Mouse (Mus musculus) hindbrain, postnatal 0 days (tissue): ENCODE results near the gene Ppm1n. TPM values are rescaled to one million over a fixed set of nuclear protein-coding genes. Genes with fewer than 3 reads are reported as not detected.

ENCODE experiments used
- ATAC-seq: fragments of 200-750 bp; cut with Nextera tagmentation; 2 replicates; pipeline ENCODE4 v1.8.0; 2017; ENCODE audit warnings: mild to moderate bottlenecking, moderate TSS enrichment, moderate library complexity
- DNase-seq: peaks from one replicate; pipeline ENCODE4 v3.0.0-alpha.2; 2015; ENCODE audit warnings: low spot score
- H3K27ac ChIP-seq: fragments of 300-500 bp; sonication (generic); 2 replicates; pipeline ENCODE4 v1.5.1; 2014; ENCODE audit warnings: mild to moderate bottlenecking
- H3K27me3 ChIP-seq: fragments of 300-500 bp; sonication (generic); 2 replicates; pipeline ENCODE4 v1.6.1; 2014; ENCODE audit warnings: low read length, mixed read lengths; ENCODE audit not compliant: insufficient read depth
- H3K36me3 ChIP-seq: fragments of 300-500 bp; sonication (generic); 2 replicates; pipeline ENCODE4 v1.6.1; 2014; ENCODE audit warnings: low read length, mixed read lengths; ENCODE audit not compliant: insufficient read depth
- H3K4me1 ChIP-seq: fragments of 300-500 bp; sonication (generic); 2 replicates; pipeline ENCODE4 v1.6.1; 2014; ENCODE audit warnings: antibody characterized with exemption, low read length, mixed read lengths; ENCODE audit not compliant: insufficient read depth
- H3K4me2 ChIP-seq: fragments of 300-500 bp; sonication (generic); 2 replicates; pipeline ENCODE4 v1.6.1; 2014; ENCODE audit warnings: low read depth, mild to moderate bottlenecking, low read length, moderate library complexity, mixed read lengths
- H3K4me3 ChIP-seq: fragments of 300-500 bp; sonication (generic); 2 replicates; pipeline ENCODE4 v1.5.1; 2014; ENCODE audit warnings: low read length
- H3K9ac ChIP-seq: fragments of 300-500 bp; sonication (generic); replicated peaks from 2 replicates; pipeline ENCODE4 v1.6.1; 2014; ENCODE audit warnings: mild to moderate bottlenecking, low read length, moderate library complexity, mixed read lengths
- H3K9me3 ChIP-seq: fragments of 300-500 bp; sonication (generic); 2 replicates; pipeline ENCODE4 v1.6.1; 2016; ENCODE audit warnings: low read length, mixed read lengths
- CTCF ChIP-seq: IDR thresholded peaks from 2 replicates; pipeline ENCODE4 v1.5.1; 2016; ENCODE audit warnings: antibody characterized with exemption, control low read depth, low read depth
- WGBS: fragments of 180-500 bp; shearing (Covaris S2); extraction: QIAGEN DNeasy Blood & Tissue Kit; methylation state at CpG from one replicate; pipeline ENCODE4 v1.1.7; 2014; 5-methylcytosine and 5-hydroxymethylcytosine counted together
- polyA plus RNA-seq: library from polyadenylated mRNA; unstranded; fragments of >200 nt; fragmentation: Nextera tagmentation; extraction: Ambion mirVana; gene quantifications from 2 replicates; pipeline ENCODE4 v1.2.1, GENCODE M21; 2015
- total RNA-seq: library from RNA; depleted of rRNA; stranded (reverse); fragments of >200 nt; gene quantifications from 2 replicates; pipeline ENCODE4 v1.2.3, GENCODE M21; 2014

The Ppm1n gene
- total and polyA plus RNA-seq, 2 experiments from 2014 or later = 2.1 to 2.5 TPM

GRCm38 (mm10) chr7:19318201-19318600 is 38.3 kb upstream of the Ppm1n start:
- Histone ChIP-seq H3K27ac (no peak overlapping the region), H3K4me1 (no peaks in the 10 kb centered on the region; the same call in 1 of the 2 replicates), H3K4me2 (no peak overlapping the region), H3K9ac (no peak overlapping the region), H3K27me3 (no peaks in the 10 kb centered on the region), H3K4me3 (no peak overlapping the region), H3K9me3 (no peaks in the 10 kb centered on the region), H3K36me3 (no peaks in the 10 kb centered on the region)
- no peak for TF ChIP-seq CTCF
- ATAC-seq (no peak), DNase-seq (no peak)
- WGBS = 75% methylated on average over 2 of the region's 2 CpGs

GRCm38 (mm10) chr7:19316451-19317161 is 36.7 kb upstream of the Ppm1n start:
- H3K9ac ChIP-seq = no peak overlapping the region
- no peak for DNase-seq

GRCm38 (mm10) chr7:19314033-19314432 is 34.2 kb upstream of the Ppm1n start:
- WGBS = 48% methylated on average over 5 of the region's 5 CpGs
- Histone ChIP-seq H3K4me2 (no peak overlapping the region), H3K36me3 (no peaks in the 10 kb centered on the region), H3K27me3 (no peaks in the 10 kb centered on the region), H3K4me3 (no peak overlapping the region), H3K9ac (no peak overlapping the region), H3K9me3 (no peaks in the 10 kb centered on the region), H3K4me1 (no peaks in the 10 kb centered on the region), H3K27ac (no peak overlapping the region)
- ATAC-seq = no peak
- DNase-seq = no peak
- TF ChIP-seq CTCF = no peak

More at GRCm38 (mm10) chr7:19316451-19317161, 36.7 kb upstream of the Ppm1n start:
- H3K27ac ChIP-seq = no peak overlapping the region
- no peak overlapping the region for H3K4me2 ChIP-seq
- H3K27me3 ChIP-seq = no peaks in the 10 kb centered on the region
- no peaks in the 10 kb centered on the region for H3K36me3 ChIP-seq
- no peak for ATAC-seq
- no peak for TF ChIP-seq CTCF
- H3K4me1 ChIP-seq = no peaks in the 10 kb centered on the region; the same call in 1 of the 2 replicates
- no peaks in the 10 kb centered on the region for H3K9me3 ChIP-seq
- WGBS = 36% methylated on average over 14 of the region's 14 CpGs
- H3K4me3 ChIP-seq = no peak overlapping the region

GRCm38 (mm10) chr7:19311991-19312390 is 32.1 kb upstream of the Ppm1n start:
- no peak for TF ChIP-seq CTCF
- Histone ChIP-seq H3K4me1 (no peaks in the 10 kb centered on the region), H3K27ac (no peak overlapping the region), H3K27me3 (peaks cover 2% of the 10 kb centered on the region; the same call in 1 of the 2 replicates), H3K9me3 (no peaks in the 10 kb centered on the region), H3K4me2 (no peak overlapping the region), H3K4me3 (no peak overlapping the region), H3K9ac (no peak overlapping the region), H3K36me3 (no peaks in the 10 kb centered on the region)
- no peak for ATAC-seq
- DNase-seq = no peak
- 45% methylated on average over 4 of the region's 4 CpGs for WGBS

- Histone ChIP-seq H3K9ac (peak within 1 kb of the TSS; percentile 46), H3K4me2 (peak within 1 kb of the TSS; percentile 99), H3K4me1 (no peaks in the 10 kb centered on the region), H3K27me3 (peaks cover 20% of the 10 kb centered on the region), H3K36me3 (no peaks in the 10 kb centered on the region), H3K4me3 (peak within 1 kb of the TSS; percentile 64), H3K9me3 (no peaks in the 10 kb centered on the region), H3K27ac (no peak within 1 kb of the TSS; the same call in 1 of the 2 replicates)
- WGBS = under 1% methylated on average over 49 of the region's 49 CpGs
- DNase-seq (peak; percentile 98), ATAC-seq (peak; percentile 90)
- TF ChIP-seq CTCF = peak; percentile 58
Measured at GRCm38 (mm10) chr7:19309884-19310641, 30.2 kb upstream of the Ppm1n start, which contains the start of gene Fosb. Gene Fosb, minus strand, starts transcription at chr7:19310051.

GRCm38 (mm10) chr7:19309278-19309883 is 29.5 kb upstream of the Ppm1n start:
- under 1% methylated on average over 48 of the region's 48 CpGs for WGBS
- peak overlapping the region; percentile 64 for H3K4me3 ChIP-seq
- H3K4me2 ChIP-seq = peak overlapping the region; percentile 99
- DNase-seq (no peak), ATAC-seq (no peak)
- H3K9ac ChIP-seq = peak overlapping the region; percentile 31; the same call in 1 of the 2 replicates
- no peaks in the 10 kb centered on the region for H3K9me3 ChIP-seq
- TF ChIP-seq CTCF = no peak
- H3K4me1 ChIP-seq = no peaks in the 10 kb centered on the region
- H3K36me3 ChIP-seq = no peaks in the 10 kb centered on the region
- H3K27ac ChIP-seq = no peak overlapping the region; the same call in 1 of the 2 replicates
- peaks cover 20% of the 10 kb centered on the region for H3K27me3 ChIP-seq
